Mouse (Mus musculus): ENCODE data around the gene Naaladl2. TPM values are rescaled to one million over a fixed set of nuclear protein-coding genes. Genes with fewer than 3 reads are reported as not detected.

Gene Naaladl2
- polyA plus RNA-seq, 1 experiment, result 0.38 TPM

GRCm38 (mm10) chr3:24778416-24778815 is 365.6 kb downstream of the Naaladl2 start:
- H3K27ac ChIP-seq (ENCODE audit: insufficient read depth, low read depth, low read length), result no peak overlapping the region
- no peaks in the 10 kb centered on the region for H3K36me3 ChIP-seq (ENCODE audit: control insufficient read depth, insufficient read depth, low read length)
- DNase-seq, result peak; percentile 0
- no peaks in the 10 kb centered on the region for H3K27me3 ChIP-seq (replicated peaks; ENCODE audit: control insufficient read depth, insufficient read depth, low read length)
- no peak overlapping the region for H3K4me3 ChIP-seq (ENCODE audit: insufficient read depth, low read depth, low read length)
- H3K4me1 ChIP-seq (ENCODE audit: control insufficient read depth, insufficient read depth, low read length), result no peaks in the 10 kb centered on the region
- TF ChIP-seq CTCF (conservative IDR thresholded peaks at IDR 0.05; ENCODE audit: insufficient read depth, insufficient read length, low read depth, low read length) (no peak), POLR2A (IDR thresholded peaks at IDR 0.05; ENCODE audit: low read depth, low read length) (no peak)

GRCm38 (mm10) chr3:24749055-24749454 is 395.0 kb downstream of the Naaladl2 start:
- TF ChIP-seq CTCF (conservative IDR thresholded peaks at IDR 0.05; ENCODE audit: insufficient read depth, insufficient read length, low read depth, low read length) (no peak), POLR2A (IDR thresholded peaks at IDR 0.05; ENCODE audit: low read depth, low read length) (no peak)
- no peak for DNase-seq
- no peaks in the 10 kb centered on the region for H3K36me3 ChIP-seq (ENCODE audit: control insufficient read depth, insufficient read depth, low read length)
- H3K4me3 ChIP-seq (ENCODE audit: insufficient read depth, low read depth, low read length), result no peak overlapping the region
- no peaks in the 10 kb centered on the region for H3K27me3 ChIP-seq (replicated peaks; ENCODE audit: control insufficient read depth, insufficient read depth, low read length)
- no peak overlapping the region for H3K27ac ChIP-seq (ENCODE audit: insufficient read depth, low read depth, low read length)
- WGBS, result 57% methylated on average over 3 of the region's 3 CpGs
- no peaks in the 10 kb centered on the region for H3K4me1 ChIP-seq (ENCODE audit: control insufficient read depth, insufficient read depth, low read length)

- DNase-seq, result no peak
- no peak for TF ChIP-seq POLR2A (IDR thresholded peaks at IDR 0.05; ENCODE audit: low read depth, low read length)
- no peak for TF ChIP-seq CTCF (conservative IDR thresholded peaks at IDR 0.05; ENCODE audit: insufficient read depth, insufficient read length, low read depth, low read length)
- H3K36me3 ChIP-seq (ENCODE audit: control insufficient read depth, insufficient read depth, low read length), result no peaks in the 10 kb centered on the region
- H3K27ac ChIP-seq (ENCODE audit: insufficient read depth, low read depth, low read length), result no peak overlapping the region
- H3K27me3 ChIP-seq (replicated peaks; ENCODE audit: control insufficient read depth, insufficient read depth, low read length), result no peaks in the 10 kb centered on the region
- 77% methylated on average over 6 of the region's 6 CpGs for WGBS
- no peak overlapping the region for H3K4me3 ChIP-seq (ENCODE audit: insufficient read depth, low read depth, low read length)
- H3K4me1 ChIP-seq (ENCODE audit: control insufficient read depth, insufficient read depth, low read length), result no peaks in the 10 kb centered on the region
These were observed 396.7 kb downstream of the Naaladl2 start for GRCm38 (mm10) chr3:24747182-24747856.

GRCm38 (mm10) chr3:24743946-24744345 is 400.1 kb downstream of the Naaladl2 start:
- no peaks in the 10 kb centered on the region for H3K4me1 ChIP-seq (ENCODE audit: control insufficient read depth, insufficient read depth, low read length)
- WGBS, result 85% methylated on average over 3 of the region's 3 CpGs
- TF ChIP-seq CTCF (conservative IDR thresholded peaks at IDR 0.05; ENCODE audit: insufficient read depth, insufficient read length, low read depth, low read length), result no peak
- no peak for TF ChIP-seq POLR2A (IDR thresholded peaks at IDR 0.05; ENCODE audit: low read depth, low read length)

GRCm38 (mm10) chr3:24719181-24719749 is 424.8 kb downstream of the Naaladl2 start:
- H3K4me1 ChIP-seq (ENCODE audit: control insufficient read depth, insufficient read depth, low read length), result no peaks in the 10 kb centered on the region
- no peak overlapping the region for H3K27ac ChIP-seq (ENCODE audit: insufficient read depth, low read depth, low read length)
- no peak for TF ChIP-seq POLR2A (IDR thresholded peaks at IDR 0.05; ENCODE audit: low read depth, low read length)
- TF ChIP-seq CTCF (conservative IDR thresholded peaks at IDR 0.05; ENCODE audit: insufficient read depth, insufficient read length, low read depth, low read length), result no peak
- DNase-seq, result no peak
- no peaks in the 10 kb centered on the region for H3K27me3 ChIP-seq (replicated peaks; ENCODE audit: control insufficient read depth, insufficient read depth, low read length)
- H3K4me3 ChIP-seq (ENCODE audit: insufficient read depth, low read depth, low read length), result no peak overlapping the region
- WGBS, result 62% methylated on average over 3 of the region's 3 CpGs
- H3K36me3 ChIP-seq (ENCODE audit: control insufficient read depth, insufficient read depth, low read length), result no peaks in the 10 kb centered on the region

More at GRCm38 (mm10) chr3:24743946-24744345, 400.1 kb downstream of the Naaladl2 start:
- H3K4me3 ChIP-seq (ENCODE audit: insufficient read depth, low read depth, low read length), result no peak overlapping the region
- H3K27me3 ChIP-seq (replicated peaks; ENCODE audit: control insufficient read depth, insufficient read depth, low read length), result no peaks in the 10 kb centered on the region
- DNase-seq, result no peak
- no peaks in the 10 kb centered on the region for H3K36me3 ChIP-seq (ENCODE audit: control insufficient read depth, insufficient read depth, low read length)
- H3K27ac ChIP-seq (ENCODE audit: insufficient read depth, low read depth, low read length), result no peak overlapping the region

GRCm38 (mm10) chr3:24714770-24715169 is 429.3 kb downstream of the Naaladl2 start:
- Histone ChIP-seq H3K27me3 (replicated peaks; ENCODE audit: control insufficient read depth, insufficient read depth, low read length) (no peaks in the 10 kb centered on the region), H3K4me1 (ENCODE audit: control insufficient read depth, insufficient read depth, low read length) (no peaks in the 10 kb centered on the region), H3K4me3 (ENCODE audit: insufficient read depth, low read depth, low read length) (no peak overlapping the region), H3K36me3 (ENCODE audit: control insufficient read depth, insufficient read depth, low read length) (no peaks in the 10 kb centered on the region), H3K27ac (ENCODE audit: insufficient read depth, low read depth, low read length) (no peak overlapping the region)
- WGBS, result 77% methylated on average over 3 of the region's 3 CpGs
- DNase-seq, result no peak
- TF ChIP-seq POLR2A (IDR thresholded peaks at IDR 0.05; ENCODE audit: low read depth, low read length) (no peak), CTCF (conservative IDR thresholded peaks at IDR 0.05; ENCODE audit: insufficient read depth, insufficient read length, low read depth, low read length) (no peak)

- Histone ChIP-seq H3K27me3 (replicated peaks; ENCODE audit: control insufficient read depth, insufficient read depth, low read length) (no peaks in the 10 kb centered on the region; the same call in 1 of the 2 replicates), H3K36me3 (ENCODE audit: control insufficient read depth, insufficient read depth, low read length) (no peaks in the 10 kb centered on the region), H3K27ac (ENCODE audit: insufficient read depth, low read depth, low read length) (no peak overlapping the region), H3K4me3 (ENCODE audit: insufficient read depth, low read depth, low read length) (no peak overlapping the region), H3K4me1 (ENCODE audit: control insufficient read depth, insufficient read depth, low read length) (no peaks in the 10 kb centered on the region)
- TF ChIP-seq POLR2A (IDR thresholded peaks at IDR 0.05; ENCODE audit: low read depth, low read length) (no peak), CTCF (conservative IDR thresholded peaks at IDR 0.05; ENCODE audit: insufficient read depth, insufficient read length, low read depth, low read length) (no peak)
- no peak for DNase-seq
- WGBS, result 78% methylated on average over 4 of the region's 4 CpGs
These were observed 438.2 kb downstream of the Naaladl2 start for GRCm38 (mm10) chr3:24705778-24706423.

Data from kidney, adult 2 months (tissue).